Mouse (Mus musculus) ZHBTc4 (cell line): ENCODE data around the gene Syn3.
"Not testable (repeated sequence)": the region's sequence is repeated elsewhere in the genome, so short reads cannot be mapped to it uniquely, and the experiment has no call there.

Experiments used
- DNase-seq: peaks from one replicate; pipeline ENCODE4 v3.0.0-alpha.2; 2011; ENCODE audit warnings: low read depth, low spot score

Syn3 gene

GRCm38 (mm10) chr10:86498673-86499391, at the start of gene Syn3:
Gene Syn3, minus strand, starts transcription at chr10:86498896.
- peak; percentile 96 for DNase-seq

- not testable (repeated sequence) for DNase-seq
These were observed 27.7 kb upstream of the Syn3 start for GRCm38 (mm10) chr10:86526357-86526874.

- DNase-seq = no peak
These were observed 15.1 kb upstream of the Syn3 start for GRCm38 (mm10) chr10:86513801-86514200.

GRCm38 (mm10) chr10:86510941-86511340, 12.2 kb upstream of the Syn3 start:
- no peak for DNase-seq

GRCm38 (mm10) chr10:86502063-86502462, 3.4 kb upstream of the Syn3 start:
- DNase-seq = no peak

GRCm38 (mm10) chr10:86498051-86498672, 534 bp downstream of the Syn3 start:
- no peak for DNase-seq

GRCm38 (mm10) chr10:86495851-86496250, 2.8 kb downstream of the Syn3 start:
- no peak for DNase-seq

- DNase-seq = no peak
These were observed 5.6 kb downstream of the Syn3 start for GRCm38 (mm10) chr10:86493140-86493539.

- DNase-seq = no peak
These were observed 6.4 kb downstream of the Syn3 start for GRCm38 (mm10) chr10:86492089-86492907.

GRCm38 (mm10) chr10:86491316-86492088, 7.2 kb downstream of the Syn3 start:
- no peak for DNase-seq

- DNase-seq = no peak
These were observed 10.2 kb downstream of the Syn3 start for GRCm38 (mm10) chr10:86488544-86488943.

- no peak for DNase-seq
These were observed 12.7 kb downstream of the Syn3 start for GRCm38 (mm10) chr10:86485971-86486370.

- peak; percentile 72 for DNase-seq
These were observed 14.7 kb downstream of the Syn3 start for GRCm38 (mm10) chr10:86483968-86484367.

- DNase-seq = no peak
These were observed 16.2 kb downstream of the Syn3 start for GRCm38 (mm10) chr10:86482496-86482895.

GRCm38 (mm10) chr10:86480711-86481110, 18.0 kb downstream of the Syn3 start:
- DNase-seq = no peak

GRCm38 (mm10) chr10:86479718-86480121, 19.0 kb downstream of the Syn3 start:
- DNase-seq = no peak

GRCm38 (mm10) chr10:86476720-86477119, 22.0 kb downstream of the Syn3 start:
- DNase-seq = no peak

- peak; percentile 16 for DNase-seq
These were observed 23.4 kb downstream of the Syn3 start for GRCm38 (mm10) chr10:86475270-86475669.

GRCm38 (mm10) chr10:86474176-86475154, 24.2 kb downstream of the Syn3 start:
- DNase-seq = no peak

GRCm38 (mm10) chr10:86473637-86474154, 25.0 kb downstream of the Syn3 start:
- DNase-seq = peak; percentile 78
